Mouse (Mus musculus) intestine, embryonic 16.5 days (tissue): ENCODE data around the gene Shisal1. TPM values are rescaled to one million over a fixed set of nuclear protein-coding genes. Genes with fewer than 3 reads are reported as not detected.

ENCODE experiments used
- ATAC-seq: fragments of 200-750 bp; cut with Nextera tagmentation; 2 replicates; pipeline ENCODE4 v1.8.0; 2017; ENCODE audit warnings: moderate TSS enrichment, moderate library complexity
- H3K27ac ChIP-seq: fragments of 300-500 bp; sonication (generic); 2 replicates; pipeline ENCODE4 v1.5.1; 2014; ENCODE audit warnings: mild to moderate bottlenecking, low read length
- H3K27me3 ChIP-seq: fragments of 300-500 bp; sonication (generic); replicated peaks from 2 replicates; pipeline ENCODE4 v1.6.1; 2014; ENCODE audit warnings: low read length, control low read depth, mixed read lengths; ENCODE audit not compliant: control insufficient read depth, insufficient read depth
- H3K36me3 ChIP-seq: fragments of 300-500 bp; sonication (generic); 2 replicates; pipeline ENCODE4 v1.6.1; 2014; ENCODE audit warnings: low read length, control low read depth; ENCODE audit not compliant: control insufficient read depth, insufficient read depth
- H3K4me1 ChIP-seq: fragments of 300-500 bp; sonication (generic); 2 replicates; pipeline ENCODE4 v1.6.1; 2014; ENCODE audit warnings: low read length, control low read depth, mixed read lengths; ENCODE audit not compliant: control insufficient read depth, insufficient read depth
- H3K4me2 ChIP-seq: fragments of 300-500 bp; sonication (generic); 2 replicates; pipeline ENCODE4 v1.6.1; 2014; ENCODE audit warnings: low read depth, low read length, control low read depth
- H3K4me3 ChIP-seq: fragments of 300-500 bp; sonication (generic); 2 replicates; pipeline ENCODE4 v1.5.1; 2014; ENCODE audit warnings: mild to moderate bottlenecking, low read length
- H3K9ac ChIP-seq: fragments of 300-500 bp; sonication (generic); 2 replicates; pipeline ENCODE4 v1.6.1; 2014; ENCODE audit warnings: low read depth, low read length
- H3K9me3 ChIP-seq: fragments of 300-500 bp; sonication (generic); 2 replicates; pipeline ENCODE4 v1.6.1; 2016; ENCODE audit warnings: low read length, control low read depth; ENCODE audit not compliant: control insufficient read depth
- WGBS: fragments of 180-500 bp; shearing (Covaris S2); extraction: QIAGEN DNeasy Blood & Tissue Kit; methylation state at CpG from one replicate; pipeline ENCODE4 v1.1.7; 2014; 5-methylcytosine and 5-hydroxymethylcytosine counted together
- polyA plus RNA-seq: library from polyadenylated mRNA; unstranded; fragments of >200 nt; fragmentation: Nextera tagmentation; extraction: Ambion mirVana; gene quantifications from 2 replicates; pipeline ENCODE4 v1.2.1, GENCODE M21; 2015

Shisal1 gene
- polyA plus RNA-seq, 1 experiment from 2014 or later: 0.77 TPM

- WGBS: 28% methylated on average over 6 of the region's 6 CpGs
- Histone ChIP-seq H3K4me2 (no peak overlapping the region), H3K27me3 (no peaks in the 10 kb centered on the region), H3K27ac (no peak overlapping the region), H3K9me3 (no peaks in the 10 kb centered on the region), H3K4me1 (no peaks in the 10 kb centered on the region), H3K9ac (no peak overlapping the region), H3K4me3 (no peak overlapping the region), H3K36me3 (no peaks in the 10 kb centered on the region)
- peak; percentile 60; the same call in 1 of the 2 replicates for ATAC-seq
Observed at GRCm38 (mm10) chr15:84412409-84412808, 34.5 kb downstream of the Shisal1 start.

GRCm38 (mm10) chr15:84410052-84410451 lies 36.8 kb downstream of the Shisal1 start:
- Histone ChIP-seq H3K4me1 (no peaks in the 10 kb centered on the region), H3K27me3 (no peaks in the 10 kb centered on the region), H3K9ac (no peak overlapping the region), H3K9me3 (no peaks in the 10 kb centered on the region), H3K4me3 (no peak overlapping the region), H3K4me2 (no peak overlapping the region), H3K27ac (no peak overlapping the region), H3K36me3 (no peaks in the 10 kb centered on the region)
- WGBS: 67% methylated on average over 8 of the region's 8 CpGs
- 0 out of 2 replicates have a peak, but pooled peaks have one; percentile 32 for ATAC-seq

GRCm38 (mm10) chr15:84408576-84408975 lies 38.3 kb downstream of the Shisal1 start:
- H3K9me3 ChIP-seq: no peaks in the 10 kb centered on the region
- 50% methylated on average over 3 of the region's 3 CpGs for WGBS
- no peak overlapping the region for H3K27ac ChIP-seq
- no peaks in the 10 kb centered on the region for H3K27me3 ChIP-seq
- H3K9ac ChIP-seq: no peak overlapping the region
- no peak overlapping the region for H3K4me3 ChIP-seq
- no peaks in the 10 kb centered on the region for H3K4me1 ChIP-seq
- no peaks in the 10 kb centered on the region for H3K36me3 ChIP-seq
- no peak for ATAC-seq
- H3K4me2 ChIP-seq: no peak overlapping the region

GRCm38 (mm10) chr15:84405759-84406158 lies 41.1 kb downstream of the Shisal1 start:
- WGBS: 76% methylated on average over 3 of the region's 3 CpGs
- no peak overlapping the region for H3K27ac ChIP-seq
- no peaks in the 10 kb centered on the region for H3K36me3 ChIP-seq
- no peak overlapping the region for H3K4me2 ChIP-seq
- ATAC-seq: no peak
- no peaks in the 10 kb centered on the region for H3K27me3 ChIP-seq
- H3K9me3 ChIP-seq: no peaks in the 10 kb centered on the region
- no peaks in the 10 kb centered on the region for H3K4me1 ChIP-seq
- no peak overlapping the region for H3K9ac ChIP-seq
- no peak overlapping the region for H3K4me3 ChIP-seq

GRCm38 (mm10) chr15:84403454-84404113 lies 43.3 kb downstream of the Shisal1 start:
- no peak overlapping the region for H3K4me2 ChIP-seq

GRCm38 (mm10) chr15:84398617-84399016 lies 48.3 kb downstream of the Shisal1 start:
- Histone ChIP-seq H3K4me3 (no peak overlapping the region), H3K27ac (no peak overlapping the region), H3K36me3 (no peaks in the 10 kb centered on the region), H3K4me1 (peaks cover 4% of the 10 kb centered on the region; the same call in 1 of the 2 replicates), H3K9ac (no peak overlapping the region), H3K27me3 (no peaks in the 10 kb centered on the region), H3K9me3 (no peaks in the 10 kb centered on the region), H3K4me2 (no peak overlapping the region)
- 80% methylated on average over 4 of the region's 4 CpGs for WGBS
- ATAC-seq: no peak

More at GRCm38 (mm10) chr15:84403454-84404113, 43.3 kb downstream of the Shisal1 start:
- Histone ChIP-seq H3K36me3 (no peaks in the 10 kb centered on the region), H3K4me3 (no peak overlapping the region), H3K9me3 (no peaks in the 10 kb centered on the region), H3K27me3 (no peaks in the 10 kb centered on the region), H3K9ac (no peak overlapping the region), H3K27ac (no peak overlapping the region), H3K4me1 (no peaks in the 10 kb centered on the region)
- WGBS: 74% methylated on average over 10 of the region's 10 CpGs
- ATAC-seq: 0 out of 2 replicates have a peak, but pooled peaks have one; percentile 33

- no peaks in the 10 kb centered on the region for H3K27me3 ChIP-seq
- peaks cover 4% of the 10 kb centered on the region; the same call in 1 of the 2 replicates for H3K4me1 ChIP-seq
- no peaks in the 10 kb centered on the region for H3K9me3 ChIP-seq
- no peak overlapping the region for H3K4me2 ChIP-seq
- no peak overlapping the region for H3K9ac ChIP-seq
- no peak overlapping the region for H3K27ac ChIP-seq
- WGBS: 56% methylated on average over 14 of the region's 14 CpGs
- ATAC-seq: no peak
- H3K36me3 ChIP-seq: no peaks in the 10 kb centered on the region
- H3K4me3 ChIP-seq: no peak overlapping the region
Observed at GRCm38 (mm10) chr15:84397663-84398169, 49.2 kb downstream of the Shisal1 start.

- Histone ChIP-seq H3K27me3 (no peaks in the 10 kb centered on the region), H3K4me3 (no peak overlapping the region), H3K4me1 (peaks cover 4% of the 10 kb centered on the region; the same call in 1 of the 2 replicates), H3K9me3 (no peaks in the 10 kb centered on the region), H3K27ac (no peak overlapping the region), H3K9ac (no peak overlapping the region), H3K36me3 (no peaks in the 10 kb centered on the region), H3K4me2 (no peak overlapping the region)
- 52% methylated on average over 14 of the region's 14 CpGs for WGBS
- ATAC-seq: peak; percentile 76
Observed at GRCm38 (mm10) chr15:84395341-84396067, 51.4 kb downstream of the Shisal1 start.

GRCm38 (mm10) chr15:84393341-84393740 lies 53.6 kb downstream of the Shisal1 start:
- Histone ChIP-seq H3K27ac (no peak overlapping the region), H3K4me1 (peaks cover 4% of the 10 kb centered on the region; the same call in 1 of the 2 replicates), H3K27me3 (no peaks in the 10 kb centered on the region), H3K4me3 (no peak overlapping the region), H3K9me3 (no peaks in the 10 kb centered on the region), H3K4me2 (no peak overlapping the region), H3K36me3 (no peaks in the 10 kb centered on the region), H3K9ac (no peak overlapping the region)
- ATAC-seq: peak; percentile 30; the same call in 1 of the 2 replicates
- 36% methylated on average over 6 of the region's 6 CpGs for WGBS
